In the genomic region with DNA sequence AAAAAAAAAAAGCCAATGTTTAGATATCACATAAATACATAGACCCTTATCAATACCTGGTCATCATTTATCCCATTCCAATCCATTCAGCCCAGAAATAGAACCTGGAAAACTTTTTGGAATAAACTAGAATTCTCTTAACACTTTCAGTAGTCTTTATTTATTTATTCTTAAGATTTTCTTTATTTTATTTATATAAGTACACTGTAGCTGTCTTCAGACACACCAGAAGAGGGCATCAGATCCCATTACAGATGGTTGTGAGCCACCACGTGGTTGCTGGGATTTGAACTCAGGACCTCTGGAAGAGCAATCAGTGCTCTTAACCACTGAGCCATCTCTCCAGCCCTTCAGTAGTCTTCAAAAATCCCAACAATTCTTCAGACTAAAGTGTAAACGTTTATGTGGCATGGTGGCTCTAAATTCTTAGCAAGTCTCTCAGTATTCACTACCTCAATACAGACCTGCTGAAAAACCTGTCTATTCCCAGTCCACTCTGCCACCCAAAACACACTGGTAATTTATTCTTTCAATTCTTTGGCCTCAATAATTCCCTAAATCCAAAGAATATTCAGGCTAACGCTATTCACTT, we compare ENCODE assay signal across 7 mouse cellular contexts. TPM values are rescaled to one million over a fixed set of nuclear protein-coding genes. Genes with fewer than 3 reads are reported as not detected.
A peak's percentile ranks its signal among the peaks of the same experiment; 100 is the strongest.
DNase-seq lines count a peak whose midpoint lies in the region; ATAC-seq and TF ChIP-seq lines count a peak whose summit lies in the region.
"Not testable (repeated sequence)": the region's sequence is repeated elsewhere in the genome, so short reads cannot be mapped to it uniquely, and the experiment has no call there.

No protein-coding gene starts in this region.

- WGBS in embryonic facial prominence, embryonic 13.5 days: 65% methylated on average over 3 of the region's 3 CpGs
- 55% methylated on average over 3 of the region's 3 CpGs for WGBS in forebrain, postnatal 0 days
- 69% methylated on average over 3 of the region's 3 CpGs for WGBS in hindbrain, embryonic 10.5 days
- WGBS in intestine, postnatal 0 days: 47% methylated on average over 3 of the region's 3 CpGs
- WGBS in liver, embryonic 11.5 days: 52% methylated on average over 3 of the region's 3 CpGs
- WGBS in neural tube, embryonic 12.5 days: 69% methylated on average over 3 of the region's 3 CpGs

- peak overlapping the region; percentile 73 for H3K4me3 ChIP-seq in embryonic facial prominence, embryonic 13.5 days
- peak overlapping the region; percentile 82; the same call in 1 of the 2 replicates for H3K4me3 ChIP-seq in forebrain, postnatal 0 days (ENCODE audit: low read depth, low read length)
- H3K4me3 ChIP-seq in hindbrain, embryonic 10.5 days: peak overlapping the region; percentile 93
- peak overlapping the region; percentile 85 for H3K4me3 ChIP-seq in intestine, postnatal 0 days (ENCODE audit: low read depth, low read length)
- H3K4me3 ChIP-seq in liver, embryonic 11.5 days (ENCODE audit: low read depth, low read length): peak overlapping the region; percentile 96
- H3K4me3 ChIP-seq in megakaryocyte, embryonic 14.5 days (replicated peaks): peak overlapping the region; percentile 99
- H3K4me3 ChIP-seq in neural tube, embryonic 12.5 days: not testable (repeated sequence)

- H3K27ac ChIP-seq in embryonic facial prominence, embryonic 13.5 days; forebrain, postnatal 0 days (ENCODE audit: low read depth, low read length); hindbrain, embryonic 10.5 days; intestine, postnatal 0 days (ENCODE audit: low read depth, low read length); neural tube, embryonic 12.5 days: not testable (repeated sequence)
- peak overlapping the region; percentile 96; the same call in 1 of the 2 replicates for H3K27ac ChIP-seq in liver, embryonic 11.5 days (ENCODE audit: low read depth, low read length)

- not testable (repeated sequence) for H3K27me3 ChIP-seq in embryonic facial prominence, embryonic 13.5 days; forebrain, postnatal 0 days (ENCODE audit: insufficient read depth, low read length); hindbrain, embryonic 10.5 days (ENCODE audit: insufficient read depth, poor library complexity, severe bottlenecking); intestine, postnatal 0 days (replicated peaks; ENCODE audit: control insufficient read depth, insufficient read depth, low read length); liver, embryonic 11.5 days (replicated peaks; ENCODE audit: control insufficient read depth, insufficient read depth, low read length); megakaryocyte, embryonic 14.5 days (replicated peaks); neural tube, embryonic 12.5 days (replicated peaks)

- H3K4me2 ChIP-seq in embryonic facial prominence, embryonic 13.5 days: peak overlapping the region; percentile 78
- H3K4me2 ChIP-seq in forebrain, postnatal 0 days (ENCODE audit: low read depth): peak overlapping the region; percentile 76
- peak overlapping the region; percentile 79 for H3K4me2 ChIP-seq in intestine, postnatal 0 days (replicated peaks; ENCODE audit: low read depth)
- peak overlapping the region; percentile 71 for H3K4me2 ChIP-seq in liver, embryonic 11.5 days
- H3K4me2 ChIP-seq in neural tube, embryonic 12.5 days (replicated peaks): peak overlapping the region; percentile 76

- not testable (repeated sequence) for ATAC-seq in embryonic facial prominence, embryonic 13.5 days (ENCODE audit: insufficient number of reproducible peaks, insufficient read depth, low FRiP score, low TSS enrichment, low read depth); forebrain, postnatal 0 days; intestine, postnatal 0 days; liver, embryonic 11.5 days (replicated peaks; ENCODE audit: low FRiP score); neural tube, embryonic 12.5 days (ENCODE audit: low FRiP score, low read depth)

- not testable (repeated sequence) for TF ChIP-seq CTCF in forebrain, postnatal 0 days (IDR thresholded peaks at IDR 0.05; ENCODE audit: low read depth); intestine, postnatal 0 days (IDR thresholded peaks at IDR 0.05; ENCODE audit: low read depth)

- not testable (repeated sequence) for DNase-seq in forebrain, postnatal 0 days; hindbrain, embryonic 10.5 days (ENCODE audit: low spot score); liver, embryonic 11.5 days (ENCODE audit: low spot score)

- H3K9me3 ChIP-seq in embryonic facial prominence, embryonic 13.5 days; forebrain, postnatal 0 days (ENCODE audit: low read length); hindbrain, embryonic 10.5 days; intestine, postnatal 0 days (ENCODE audit: control insufficient read depth); liver, embryonic 11.5 days (ENCODE audit: control insufficient read depth, low read length); megakaryocyte, embryonic 14.5 days; neural tube, embryonic 12.5 days: not testable (repeated sequence)

- H3K9ac ChIP-seq in embryonic facial prominence, embryonic 13.5 days; intestine, postnatal 0 days (ENCODE audit: low read depth, low read length); neural tube, embryonic 12.5 days: not testable (repeated sequence)
- 0 out of 2 replicates have a peak overlapping the region, but pooled peaks have one; percentile 78 for H3K9ac ChIP-seq in forebrain, postnatal 0 days
- peak overlapping the region; percentile 98; the same call in 1 of the 2 replicates for H3K9ac ChIP-seq in liver, embryonic 11.5 days (ENCODE audit: low read depth, low read length)

- peaks cover 38% of the 10 kb centered on the region for H3K36me3 ChIP-seq in embryonic facial prominence, embryonic 13.5 days
- H3K36me3 ChIP-seq in forebrain, postnatal 0 days (ENCODE audit: insufficient read depth): peaks cover 33% of the 10 kb centered on the region
- peaks cover 43% of the 10 kb centered on the region for H3K36me3 ChIP-seq in hindbrain, embryonic 10.5 days
- peaks cover 37% of the 10 kb centered on the region for H3K36me3 ChIP-seq in intestine, postnatal 0 days (ENCODE audit: control insufficient read depth, insufficient read depth)
- peaks cover 27% of the 10 kb centered on the region for H3K36me3 ChIP-seq in liver, embryonic 11.5 days (ENCODE audit: control insufficient read depth, insufficient read depth, low read length)
- peaks cover 45% of the 10 kb centered on the region for H3K36me3 ChIP-seq in megakaryocyte, embryonic 14.5 days (replicated peaks; ENCODE audit: low read length)
- H3K36me3 ChIP-seq in neural tube, embryonic 12.5 days: peaks cover 32% of the 10 kb centered on the region

- peaks cover 12% of the 10 kb centered on the region for H3K4me1 ChIP-seq in embryonic facial prominence, embryonic 13.5 days
- H3K4me1 ChIP-seq in forebrain, postnatal 0 days (ENCODE audit: insufficient read depth): peaks cover 18% of the 10 kb centered on the region
- H3K4me1 ChIP-seq in hindbrain, embryonic 10.5 days (replicated peaks): peaks cover 35% of the 10 kb centered on the region
- H3K4me1 ChIP-seq in intestine, postnatal 0 days (replicated peaks; ENCODE audit: control insufficient read depth, insufficient read depth, low read length); liver, embryonic 11.5 days (replicated peaks; ENCODE audit: control insufficient read depth, insufficient read depth, low read length): not testable (repeated sequence)
- H3K4me1 ChIP-seq in megakaryocyte, embryonic 14.5 days: peaks cover 26% of the 10 kb centered on the region
- peaks cover 11% of the 10 kb centered on the region for H3K4me1 ChIP-seq in neural tube, embryonic 12.5 days

RNA-seq across cellular contexts. Expression of a gene that starts 1.3 kb away (rescaled TPM):
- 23.3 and 27.4 TPM in 2 replicates for polyA plus RNA-seq in embryonic facial prominence, embryonic 13.5 days (2015; fragmentation: Nextera tagmentation; extraction: Ambion mirVana)
- total RNA-seq in forebrain, postnatal 0 days (2014; rRNA removed): 36.9 and 38.1 TPM in 2 replicates
- 9.8 and 15.2 TPM in 2 replicates for polyA plus RNA-seq in forebrain, postnatal 0 days (2015; fragmentation: Nextera tagmentation; extraction: Ambion mirVana)
- polyA plus RNA-seq in hindbrain, embryonic 10.5 days (2016; fragmentation: Nextera tagmentation; extraction: Ambion mirVana): 21.1 and 25.7 TPM in 2 replicates
- 64.1 and 64.9 TPM in 2 replicates for polyA plus RNA-seq in intestine, postnatal 0 days (2015; fragmentation: Nextera tagmentation; extraction: Ambion mirVana)
- polyA plus RNA-seq in liver, embryonic 11.5 days (2014; fragmentation: Nextera tagmentation; extraction: Ambion mirVana): 41.0 and 49.6 TPM in 2 replicates
- 0.68 and 1.9 TPM in 2 replicates for polyA plus RNA-seq in megakaryocyte, embryonic 14.5 days (2012; ENCODE audit: insufficient read depth, low replicate concordance)
- 20.9 and 25.5 TPM in 2 replicates for polyA plus RNA-seq in neural tube, embryonic 12.5 days (2016; fragmentation: Nextera tagmentation; extraction: Ambion mirVana)

RNA-seq across cellular contexts. Expression of a gene that starts 4.1 kb away (rescaled TPM):
- polyA plus RNA-seq in embryonic facial prominence, embryonic 13.5 days (2015; fragmentation: Nextera tagmentation; extraction: Ambion mirVana): 21.8 and 23.5 TPM in 2 replicates
- total RNA-seq in forebrain, postnatal 0 days (2014; rRNA removed): 72.6 and 75.0 TPM in 2 replicates
- 38.2 and 48.4 TPM in 2 replicates for polyA plus RNA-seq in forebrain, postnatal 0 days (2015; fragmentation: Nextera tagmentation; extraction: Ambion mirVana)
- polyA plus RNA-seq in hindbrain, embryonic 10.5 days (2016; fragmentation: Nextera tagmentation; extraction: Ambion mirVana): 31.6 and 34.3 TPM in 2 replicates
- 302 and 311 TPM in 2 replicates for polyA plus RNA-seq in intestine, postnatal 0 days (2015; fragmentation: Nextera tagmentation; extraction: Ambion mirVana)
- 28.4 and 29.4 TPM in 2 replicates for polyA plus RNA-seq in liver, embryonic 11.5 days (2014; fragmentation: Nextera tagmentation; extraction: Ambion mirVana)
- 9.7 TPM in 1 of 2 replicates, not detected in the other for polyA plus RNA-seq in megakaryocyte, embryonic 14.5 days (2012; ENCODE audit: insufficient read depth, low replicate concordance)
- 40.5 and 41.2 TPM in 2 replicates for polyA plus RNA-seq in neural tube, embryonic 12.5 days (2016; fragmentation: Nextera tagmentation; extraction: Ambion mirVana)

RNA-seq across cellular contexts. Expression of a gene that starts 35.0 kb away (rescaled TPM):
- polyA plus RNA-seq in embryonic facial prominence, embryonic 13.5 days (2015; fragmentation: Nextera tagmentation; extraction: Ambion mirVana): 151 and 161 TPM in 2 replicates
- 94.9 and 114 TPM in 2 replicates for total RNA-seq in forebrain, postnatal 0 days (2014; rRNA removed)
- polyA plus RNA-seq in forebrain, postnatal 0 days (2015; fragmentation: Nextera tagmentation; extraction: Ambion mirVana): 109 and 121 TPM in 2 replicates
- polyA plus RNA-seq in hindbrain, embryonic 10.5 days (2016; fragmentation: Nextera tagmentation; extraction: Ambion mirVana): 112 and 150 TPM in 2 replicates
- 43.2 and 48.1 TPM in 2 replicates for polyA plus RNA-seq in intestine, postnatal 0 days (2015; fragmentation: Nextera tagmentation; extraction: Ambion mirVana)
- 180 and 202 TPM in 2 replicates for polyA plus RNA-seq in liver, embryonic 11.5 days (2014; fragmentation: Nextera tagmentation; extraction: Ambion mirVana)
- polyA plus RNA-seq in megakaryocyte, embryonic 14.5 days (2012; ENCODE audit: insufficient read depth, low replicate concordance): 0.44 and 5.8 TPM in 2 replicates
- 130 and 143 TPM in 2 replicates for polyA plus RNA-seq in neural tube, embryonic 12.5 days (2016; fragmentation: Nextera tagmentation; extraction: Ambion mirVana)
